Mouse (Mus musculus) megakaryocyte, embryonic 14.5 days (primary cell): ENCODE measurements around the gene Bri3bp. TPM values are rescaled to one million over a fixed set of nuclear protein-coding genes. Genes with fewer than 3 reads are reported as not detected.
"Not testable (repeated sequence)": the region's sequence is repeated elsewhere in the genome, so short reads cannot be mapped to it uniquely, and the experiment has no call there.

Experiments used
- H3K27me3 ChIP-seq: replicated peaks from 2 replicates; pipeline ENCODE3; 2012; ENCODE audit warnings: inconsistent platforms
- H3K36me3 ChIP-seq: replicated peaks from 2 replicates; pipeline ENCODE3; 2012; ENCODE audit warnings: low read length, inconsistent platforms, mixed read lengths
- H3K4me1 ChIP-seq: 2 replicates; pipeline ENCODE4 v1.6.1; 2012; ENCODE audit warnings: inconsistent platforms
- H3K4me3 ChIP-seq: replicated peaks from 2 replicates; pipeline ENCODE3; 2012; ENCODE audit warnings: moderate library complexity, mild to moderate bottlenecking, inconsistent platforms
- H3K9me3 ChIP-seq: 2 replicates; pipeline ENCODE4 v1.6.1; 2012; ENCODE audit warnings: inconsistent platforms
- FLI1 ChIP-seq: IDR thresholded peaks from 2 replicates; pipeline ENCODE4 v1.6.1; 2012; ENCODE audit warnings: low read length, inconsistent platforms, mixed read lengths
- GATA1 ChIP-seq: IDR thresholded peaks from 3 replicates; pipeline ENCODE4 v1.6.1; 2012; ENCODE audit warnings: mixed read lengths, low read length, inconsistent platforms, borderline replicate concordance
- polyA plus RNA-seq: library from polyadenylated mRNA; stranded (reverse); fragments of >175 nt; gene quantifications from 2 replicates; pipeline ENCODE4 v1.2.3, GENCODE M21; 2012; ENCODE audit warnings: low replicate concordance; ENCODE audit not compliant: insufficient read depth

Gene Bri3bp
- polyA plus RNA-seq, 1 experiment, result 36.5 TPM

- no peaks in the 10 kb centered on the region for H3K27me3 ChIP-seq
- no peak for TF ChIP-seq GATA1
- no peak for TF ChIP-seq FLI1
- peak within 1 kb of the TSS; percentile 98 for H3K4me3 ChIP-seq
- peaks cover 28% of the 10 kb centered on the region for H3K36me3 ChIP-seq
- H3K4me1 ChIP-seq, result peaks cover 48% of the 10 kb centered on the region
- H3K9me3 ChIP-seq, result no peaks in the 10 kb centered on the region
These were observed 7.5 kb upstream of the Bri3bp start, which contains the start of gene Dhx37 for GRCm38 (mm10) chr5:125433793-125434337. Gene Dhx37 (minus strand): TSS chr5:125434121.

GRCm38 (mm10) chr5:125434347-125434746 lies 7.0 kb upstream of the Bri3bp start:
- H3K27me3 ChIP-seq, H3K9me3 ChIP-seq: not testable (repeated sequence)
- Histone ChIP-seq H3K4me3 (peak overlapping the region; percentile 98), H3K36me3 (peaks cover 24% of the 10 kb centered on the region), H3K4me1 (peaks cover 50% of the 10 kb centered on the region)

- Histone ChIP-seq H3K27me3 (no peaks in the 10 kb centered on the region), H3K4me3 (peak overlapping the region; percentile 95), H3K9me3 (no peaks in the 10 kb centered on the region), H3K4me1 (peaks cover 49% of the 10 kb centered on the region), H3K36me3 (peaks cover 10% of the 10 kb centered on the region)
- TF ChIP-seq GATA1 (no peak), FLI1 (no peak)
These were observed 660 bp upstream of the Bri3bp start for GRCm38 (mm10) chr5:125440583-125441233.

- peak overlapping the region; percentile 95 for H3K4me3 ChIP-seq
- no peaks in the 10 kb centered on the region for H3K27me3 ChIP-seq
- peaks cover 14% of the 10 kb centered on the region for H3K36me3 ChIP-seq
- TF ChIP-seq FLI1 (no peak), GATA1 (no peak)
- H3K9me3 ChIP-seq, result no peaks in the 10 kb centered on the region
- peaks cover 65% of the 10 kb centered on the region for H3K4me1 ChIP-seq
These were observed 998 bp downstream of the Bri3bp start for GRCm38 (mm10) chr5:125442136-125442995.

GRCm38 (mm10) chr5:125443335-125443734 lies 2.0 kb downstream of the Bri3bp start:
- no peaks in the 10 kb centered on the region for H3K9me3 ChIP-seq
- H3K4me1 ChIP-seq, result peaks cover 73% of the 10 kb centered on the region
- H3K36me3 ChIP-seq, result peaks cover 14% of the 10 kb centered on the region
- peak overlapping the region; percentile 50 for H3K4me3 ChIP-seq
- no peaks in the 10 kb centered on the region for H3K27me3 ChIP-seq
- no peak for TF ChIP-seq FLI1
- TF ChIP-seq GATA1, result no peak

- TF ChIP-seq FLI1, result no peak
- Histone ChIP-seq H3K4me3 (peak overlapping the region; percentile 14), H3K27me3 (no peaks in the 10 kb centered on the region), H3K9me3 (no peaks in the 10 kb centered on the region), H3K36me3 (peaks cover 14% of the 10 kb centered on the region), H3K4me1 (peaks cover 78% of the 10 kb centered on the region)
These were observed 2.5 kb downstream of the Bri3bp start for GRCm38 (mm10) chr5:125443915-125444314.

- Histone ChIP-seq H3K9me3 (no peaks in the 10 kb centered on the region), H3K27me3 (no peaks in the 10 kb centered on the region), H3K4me3 (no peak overlapping the region), H3K36me3 (peaks cover 15% of the 10 kb centered on the region), H3K4me1 (peaks cover 82% of the 10 kb centered on the region)
- TF ChIP-seq FLI1 (no peak), GATA1 (no peak)
These were observed 3.2 kb downstream of the Bri3bp start for GRCm38 (mm10) chr5:125444554-125444953.

GRCm38 (mm10) chr5:125446344-125446743 lies 5.0 kb downstream of the Bri3bp start:
- H3K4me3 ChIP-seq, result no peak overlapping the region
- peaks cover 18% of the 10 kb centered on the region for H3K36me3 ChIP-seq
- peaks cover 92% of the 10 kb centered on the region for H3K4me1 ChIP-seq
- no peaks in the 10 kb centered on the region for H3K27me3 ChIP-seq
- TF ChIP-seq GATA1, result no peak
- no peak for TF ChIP-seq FLI1
- H3K9me3 ChIP-seq, result no peaks in the 10 kb centered on the region

GRCm38 (mm10) chr5:125448026-125448425 lies 6.7 kb downstream of the Bri3bp start:
- H3K9me3 ChIP-seq, result no peaks in the 10 kb centered on the region

GRCm38 (mm10) chr5:125448631-125449030 lies 7.3 kb downstream of the Bri3bp start:
- no peaks in the 10 kb centered on the region for H3K27me3 ChIP-seq
- H3K4me1 ChIP-seq, result peaks cover 85% of the 10 kb centered on the region
- TF ChIP-seq FLI1 (no peak), GATA1 (no peak)
- H3K4me3 ChIP-seq, result no peak overlapping the region
- H3K36me3 ChIP-seq, result peaks cover 38% of the 10 kb centered on the region
- H3K9me3 ChIP-seq, result no peaks in the 10 kb centered on the region

More at GRCm38 (mm10) chr5:125448026-125448425, 6.7 kb downstream of the Bri3bp start:
- TF ChIP-seq FLI1 (no peak), GATA1 (no peak)
- H3K27me3 ChIP-seq, result no peaks in the 10 kb centered on the region
- peaks cover 91% of the 10 kb centered on the region for H3K4me1 ChIP-seq
- H3K36me3 ChIP-seq, result peaks cover 35% of the 10 kb centered on the region
- no peak overlapping the region for H3K4me3 ChIP-seq
